Mouse (Mus musculus) CH12.LX (cell line): Measurements from ENCODE around the gene Olfr213. TPM values are rescaled to one million over a fixed set of nuclear protein-coding genes. Genes with fewer than 3 reads are reported as not detected.

ENCODE experiments used
- DNase-seq: peaks from one replicate; pipeline ENCODE4 v3.0.0-alpha.2; 2013; ENCODE audit errors: extremely low read depth
- H3K27ac ChIP-seq: 2 replicates; pipeline ENCODE4 v1.5.1; 2012; ENCODE audit warnings: low read depth, mild to moderate bottlenecking, control low read depth, moderate library complexity; ENCODE audit not compliant: insufficient read depth
- H3K27me3 ChIP-seq: replicated peaks from 2 replicates; pipeline ENCODE3; 2012; ENCODE audit warnings: inconsistent platforms
- H3K36me3 ChIP-seq, 2 experiments: replicated peaks in 1 of 2; 2 replicates each; pipeline versions ENCODE3 to v1.6.1; 2012; ENCODE audit warnings: inconsistent platforms in 1 of 2, low read length in 1 of 2, mild to moderate bottlenecking in 1 of 2, mixed read lengths in 1 of 2, moderate library complexity in 1 of 2; ENCODE audit not compliant: control insufficient read depth in 1 of 2, insufficient read depth in 1 of 2
- H3K4me1 ChIP-seq, 2 experiments: 2 replicates each; pipeline ENCODE4 v1.6.1; 2012; ENCODE audit warnings: inconsistent platforms in 1 of 2, moderate library complexity in 1 of 2; ENCODE audit not compliant: insufficient read depth in 2 of 2, control insufficient read depth in 1 of 2
- H3K4me2 ChIP-seq: 2 replicates; pipeline ENCODE4 v1.6.1; 2012; ENCODE audit warnings: low read depth, mild to moderate bottlenecking, control low read depth; ENCODE audit not compliant: poor library complexity, insufficient read depth, severe bottlenecking
- H3K4me3 ChIP-seq, 3 experiments: fragments of 150-350 bp in 1 of 3; sonication (generic) in 1 of 3; replicated peaks in 1 of 3; 2 replicates each; pipeline versions ENCODE3 to v1.5.1; 2011 to 2012; ENCODE audit warnings: low read depth in 2 of 3, low read length in 2 of 3, mild to moderate bottlenecking in 2 of 3, moderate library complexity in 2 of 3, control low read depth in 1 of 3, improper control_type of control experiment in 1 of 3, inconsistent platforms in 1 of 3, mixed read lengths in 1 of 3; ENCODE audit not compliant: poor library complexity in 1 of 3
- H3K79me2 ChIP-seq: replicated peaks from 2 replicates; pipeline ENCODE4 v1.6.1; 2012; ENCODE audit warnings: mild to moderate bottlenecking, moderate library complexity; ENCODE audit not compliant: control insufficient read depth, poor library complexity, insufficient read depth, severe bottlenecking; ENCODE audit errors: extremely low read depth
- H3K9ac ChIP-seq: 2 replicates; pipeline ENCODE4 v1.6.1; 2012; ENCODE audit warnings: low read depth, mild to moderate bottlenecking, control low read depth, moderate library complexity; ENCODE audit not compliant: insufficient read depth
- H3K9me3 ChIP-seq: replicated peaks from 2 replicates; pipeline ENCODE3; 2012; ENCODE audit warnings: low read length, inconsistent platforms, mixed read lengths
- BHLHE40 ChIP-seq: IDR thresholded peaks from 2 replicates; pipeline ENCODE4 v1.6.1; 2011; ENCODE audit warnings: mild to moderate bottlenecking, low read depth, low read length, improper control_type of control experiment
- CHD2 ChIP-seq: IDR thresholded peaks from 2 replicates; pipeline ENCODE4 v1.6.1; 2011; ENCODE audit warnings: low read length, improper control_type of control experiment
- ELF1 ChIP-seq: IDR thresholded peaks from 2 replicates; pipeline ENCODE4 v1.6.1; 2014; ENCODE audit warnings: low read depth, mild to moderate bottlenecking, inconsistent platforms, low read length, improper control_type of control experiment
- IRF4 ChIP-seq: IDR thresholded peaks from 2 replicates; pipeline ENCODE4 v1.6.1; 2014; ENCODE audit warnings: low read depth, mild to moderate bottlenecking, inconsistent platforms, low read length, improper control_type of control experiment
- JUND ChIP-seq: conservative IDR thresholded peaks from 2 replicates; pipeline ENCODE4 v1.6.1; 2011; ENCODE audit warnings: low read depth, low read length, improper control_type of control experiment
- MAX ChIP-seq: IDR thresholded peaks from 2 replicates; pipeline ENCODE4 v1.6.1; 2011; ENCODE audit warnings: low read length, improper control_type of control experiment
- NELFE ChIP-seq: IDR thresholded peaks from 2 replicates; pipeline ENCODE4 v1.6.1; 2011; ENCODE audit warnings: low read depth, low read length, improper control_type of control experiment
- SIN3A ChIP-seq: IDR thresholded peaks from 2 replicates; pipeline ENCODE4 v1.6.1; 2012; ENCODE audit warnings: low read length, improper control_type of control experiment, inconsistent platforms
- TCF12 ChIP-seq: IDR thresholded peaks from 2 replicates; pipeline ENCODE4 v1.6.1; 2014; ENCODE audit warnings: low read depth, mild to moderate bottlenecking, inconsistent platforms, low read length, improper control_type of control experiment
- ZC3H11A ChIP-seq: IDR thresholded peaks from 2 replicates; pipeline ENCODE4 v1.6.1; 2012; ENCODE audit warnings: low read depth, mild to moderate bottlenecking, inconsistent platforms, low read length, improper control_type of control experiment
- ZMIZ1 ChIP-seq: IDR thresholded peaks from 2 replicates; pipeline ENCODE4 v1.6.1; 2012; ENCODE audit warnings: low read depth, mild to moderate bottlenecking, inconsistent platforms, low read length, improper control_type of control experiment
- dilution Hi-C: fragments of 300-500 bp; cut with MboI; formaldehyde crosslinking; loops from 2 replicates; pipeline ENCODE4 v1.14.3; 2020; ENCODE audit warnings: low sequenced_read_pairs; ENCODE audit not compliant: extremely low pct_unique_long_range_greater_than_20kb, extremely low pct_ligation_motif_present
- in situ Hi-C: fragments of 300-500 bp; cut with MboI; formaldehyde crosslinking; loops from 3 replicates; pipeline ENCODE4 v1.14.3; 2019; ENCODE audit warnings: low sequenced_read_pairs, low pct_ligation_motif_present, low pct_unique_long_range_greater_than_20kb, mixed read lengths
- polyA plus RNA-seq: library from polyadenylated mRNA; unstranded; fragments of >175 nt; gene quantifications from 2 replicates; pipeline ENCODE4 v1.2.1, GENCODE M21; 2012; ENCODE audit warnings: low read depth; ENCODE audit not compliant: insufficient read length
- total RNA-seq, 2 experiments: library from RNA; depleted of rRNA; stranded (reverse); fragments of 300-350 nt in 1 of 2; fragments of >200 nt in 1 of 2; gene quantifications; 2 replicates each; pipeline ENCODE4 v1.2.3; 2012 to 2014

Olfr213 gene
- total and polyA plus RNA-seq, 3 experiments, result not detected

DNA sequence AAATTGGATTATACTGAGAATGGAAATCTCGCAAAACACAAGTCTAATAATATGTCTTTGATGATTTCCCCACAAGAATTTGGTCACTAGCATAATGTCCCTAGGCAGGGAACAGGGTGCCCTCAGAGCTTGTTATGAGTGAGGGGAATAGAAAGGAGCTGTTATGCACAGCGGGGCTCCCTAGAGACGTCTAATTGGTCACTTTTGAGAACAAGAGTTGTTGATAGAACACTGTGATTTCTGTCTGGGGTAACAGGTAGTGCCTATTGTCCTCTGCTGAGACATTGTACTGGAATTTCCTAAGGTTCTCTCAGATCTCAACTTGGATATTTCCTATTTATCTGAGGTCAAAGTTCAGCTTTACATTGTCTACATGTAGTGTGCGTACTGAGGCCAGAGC, 45.8 kb downstream of the Olfr213 start, which contains the start of gene Olfr215:
TSS of gene Olfr215 (minus strand) at position 101 of the 400 bp plus-strand sequence.
- Histone ChIP-seq H3K36me3 (no peaks in the 10 kb centered on the region), H3K4me1 (peaks cover 0 to 3% of the 10 kb centered on the region in 2 experiments; a peak in 1 of 4 replicates), H3K9me3 (no peaks in the 10 kb centered on the region), H3K79me2 (no peaks in the 10 kb centered on the region), H3K4me3 (no peak within 1 kb of the TSS), H3K27me3 (peaks cover 7% of the 10 kb centered on the region), H3K9ac (no peak within 1 kb of the TSS), H3K27ac (no peak within 1 kb of the TSS), H3K4me2 (no peak within 1 kb of the TSS)
- TF ChIP-seq TCF12 (no peak), BHLHE40 (no peak), CHD2 (no peak), ZC3H11A (no peak), MAX (no peak), IRF4 (no peak), ELF1 (no peak), ZMIZ1 (no peak), NELFE (no peak), JUND (no peak), SIN3A (no peak)
- in situ Hi-C loops (no loop called here), dilution Hi-C loops (no loop called here)
- no peak for DNase-seq

Other genes starting within 250 kb of the Olfr213 start
- 7.8 and 8.0 TPM in 2 replicates for gene March8, start 200.4 kb upstream of the Olfr213 start, total RNA-seq (2012; rRNA removed)
- gene March8, start 200.4 kb upstream of the Olfr213 start, total RNA-seq (2014; rRNA removed), result 4.9 and 6.6 TPM in 2 replicates
- gene March8, start 200.4 kb upstream of the Olfr213 start, polyA plus RNA-seq, result 4.3 and 4.9 TPM in 2 replicates
- not detected in 2 replicates for gene Alox5, start 77.3 kb upstream of the Olfr213 start, total RNA-seq (2012; rRNA removed)
- not detected in 2 replicates for gene Alox5, start 77.3 kb upstream of the Olfr213 start, total RNA-seq (2014; rRNA removed)
- not detected in 2 replicates for gene Alox5, start 77.3 kb upstream of the Olfr213 start, polyA plus RNA-seq
- not detected in 2 replicates for gene Olfr211, start 49.4 kb upstream of the Olfr213 start, total RNA-seq (2012; rRNA removed)
- not detected in 2 replicates for gene Olfr211, start 49.4 kb upstream of the Olfr213 start, total RNA-seq (2014; rRNA removed)
- gene Olfr211, start 49.4 kb upstream of the Olfr213 start, polyA plus RNA-seq, result not detected in 2 replicates
- gene Olfr212, start 31.9 kb upstream of the Olfr213 start, total RNA-seq (2012; rRNA removed), result not detected in 2 replicates
- gene Olfr212, start 31.9 kb upstream of the Olfr213 start, total RNA-seq (2014; rRNA removed), result not detected in 2 replicates
- not detected in 2 replicates for gene Olfr212, start 31.9 kb upstream of the Olfr213 start, polyA plus RNA-seq
- 0.80 and 1.1 TPM in 2 replicates for gene Gm5580, start 12.7 kb downstream of the Olfr213 start, total RNA-seq (2012; rRNA removed)
- gene Gm5580, start 12.7 kb downstream of the Olfr213 start, total RNA-seq (2014; rRNA removed), result 2.9 and 3.7 TPM in 2 replicates
- gene Gm5580, start 12.7 kb downstream of the Olfr213 start, polyA plus RNA-seq, result 0.29 and 0.56 TPM in 2 replicates
- gene Olfr214, start 15.8 kb downstream of the Olfr213 start, total RNA-seq (2012; rRNA removed), result not detected in 2 replicates
- gene Olfr214, start 15.8 kb downstream of the Olfr213 start, total RNA-seq (2014; rRNA removed), result not detected in 2 replicates
- gene Olfr214, start 15.8 kb downstream of the Olfr213 start, polyA plus RNA-seq, result not detected in 2 replicates
- gene Olfr215, start 45.7 kb downstream of the Olfr213 start, total RNA-seq (2012; rRNA removed), result not detected in 2 replicates
- gene Olfr215, start 45.7 kb downstream of the Olfr213 start, total RNA-seq (2014; rRNA removed), result not detected in 2 replicates
- gene Olfr215, start 45.7 kb downstream of the Olfr213 start, polyA plus RNA-seq, result not detected in 2 replicates
- gene Zfp422, start 90.5 kb downstream of the Olfr213 start, total RNA-seq (2012; rRNA removed), result 11.9 and 13.0 TPM in 2 replicates
- gene Zfp422, start 90.5 kb downstream of the Olfr213 start, total RNA-seq (2014; rRNA removed), result 25.9 and 33.4 TPM in 2 replicates
- 31.1 and 33.2 TPM in 2 replicates for gene Zfp422, start 90.5 kb downstream of the Olfr213 start, polyA plus RNA-seq
- 0.13 and 0.34 TPM in 2 replicates for gene Depp1, start 112.2 kb downstream of the Olfr213 start, total RNA-seq (2012; rRNA removed)
- gene Depp1, start 112.2 kb downstream of the Olfr213 start, total RNA-seq (2014; rRNA removed), result not detected in 2 replicates
- gene Depp1, start 112.2 kb downstream of the Olfr213 start, polyA plus RNA-seq, result 0.31 and 0.47 TPM in 2 replicates
- 29.0 and 32.3 TPM in 2 replicates for gene Rassf4, start 135.5 kb downstream of the Olfr213 start, total RNA-seq (2012; rRNA removed)
- 13.5 and 17.3 TPM in 2 replicates for gene Rassf4, start 135.5 kb downstream of the Olfr213 start, total RNA-seq (2014; rRNA removed)
- 69.0 and 74.9 TPM in 2 replicates for gene Rassf4, start 135.5 kb downstream of the Olfr213 start, polyA plus RNA-seq
- 0.04 TPM in 2 replicates for gene Tmem72, start 178.5 kb downstream of the Olfr213 start, total RNA-seq (2012; rRNA removed)
- gene Tmem72, start 178.5 kb downstream of the Olfr213 start, total RNA-seq (2014; rRNA removed), result 0.01 TPM in 2 replicates
- gene Tmem72, start 178.5 kb downstream of the Olfr213 start, polyA plus RNA-seq, result 0.01 TPM in 2 replicates